Mouse (Mus musculus): ENCODE data around the gene Klf4. TPM values are rescaled to one million over a fixed set of nuclear protein-coding genes. Genes with fewer than 3 reads are reported as not detected.

The Klf4 gene
- polyA plus RNA-seq, 1 experiment from 2014 or later, result 3.3 TPM

- Histone ChIP-seq H3K27me3 (no peaks in the 10 kb centered on the region), H3K4me2 (no peak overlapping the region), H3K4me3 (replicated peaks) (no peak overlapping the region), H3K9me3 (no peaks in the 10 kb centered on the region), H3K27ac (no peak overlapping the region), H3K36me3 (no peaks in the 10 kb centered on the region), H3K9ac (replicated peaks) (no peak overlapping the region), H3K4me1 (replicated peaks) (no peaks in the 10 kb centered on the region)
- WGBS, result 82% methylated on average over 4 of the region's 4 CpGs
- ATAC-seq (ENCODE audit: insufficient number of reproducible peaks, insufficient read depth, low FRiP score, low TSS enrichment, low read depth), result no peak
These were observed 8.3 kb downstream of the Klf4 start for GRCm38 (mm10) chr4:55523921-55524320.

DNA sequence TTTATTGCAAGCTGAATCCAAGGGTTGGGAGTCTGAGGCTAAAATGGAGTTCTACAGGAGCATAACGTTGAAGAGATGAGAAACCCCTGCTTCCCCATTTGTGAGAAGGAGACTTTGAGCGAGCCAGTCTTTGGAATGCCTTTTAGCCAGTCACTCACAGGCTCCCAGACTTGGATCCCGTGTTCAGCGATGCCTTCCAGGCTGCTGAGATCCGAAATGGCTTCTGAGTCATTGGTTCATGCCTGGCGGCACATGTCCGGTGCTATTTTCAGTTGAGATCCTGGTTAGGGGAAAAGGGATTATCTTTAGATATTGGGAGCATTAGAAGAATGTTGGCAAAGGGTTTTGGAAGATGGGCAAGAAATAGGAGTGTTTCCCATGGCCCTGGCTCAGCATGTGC, 14.8 kb downstream of the Klf4 start:
- Histone ChIP-seq H3K27ac (no peak overlapping the region), H3K9ac (replicated peaks) (no peak overlapping the region), H3K4me3 (replicated peaks) (no peak overlapping the region), H3K36me3 (no peaks in the 10 kb centered on the region), H3K4me1 (replicated peaks) (no peaks in the 10 kb centered on the region), H3K4me2 (no peak overlapping the region), H3K27me3 (peaks cover 15% of the 10 kb centered on the region; the same call in 1 of the 2 replicates), H3K9me3 (no peaks in the 10 kb centered on the region)
- 88% methylated on average over 7 of the region's 7 CpGs for WGBS
- ATAC-seq (ENCODE audit: insufficient number of reproducible peaks, insufficient read depth, low FRiP score, low TSS enrichment, low read depth), result no peak

GRCm38 (mm10) chr4:55516048-55516447, 16.2 kb downstream of the Klf4 start:
- WGBS, result 88% methylated on average over 8 of the region's 8 CpGs
- Histone ChIP-seq H3K9me3 (no peaks in the 10 kb centered on the region), H3K4me2 (no peak overlapping the region), H3K36me3 (no peaks in the 10 kb centered on the region), H3K4me1 (replicated peaks) (no peaks in the 10 kb centered on the region), H3K27me3 (peaks cover 15% of the 10 kb centered on the region; the same call in 1 of the 2 replicates), H3K27ac (no peak overlapping the region), H3K4me3 (replicated peaks) (no peak overlapping the region), H3K9ac (replicated peaks) (no peak overlapping the region)
- ATAC-seq (ENCODE audit: insufficient number of reproducible peaks, insufficient read depth, low FRiP score, low TSS enrichment, low read depth), result no peak

- H3K4me2 ChIP-seq, result peak overlapping the region; percentile 64
- peak overlapping the region; percentile 60 for H3K4me3 ChIP-seq (replicated peaks)
- ATAC-seq (ENCODE audit: insufficient number of reproducible peaks, insufficient read depth, low FRiP score, low TSS enrichment, low read depth), result peak; percentile 97
- no peaks in the 10 kb centered on the region for H3K9me3 ChIP-seq
- no peaks in the 10 kb centered on the region for H3K4me1 ChIP-seq (replicated peaks)
- H3K36me3 ChIP-seq, result no peaks in the 10 kb centered on the region
- H3K9ac ChIP-seq (replicated peaks), result peak overlapping the region; percentile 71
- H3K27me3 ChIP-seq, result peaks cover 15% of the 10 kb centered on the region; the same call in 1 of the 2 replicates
- WGBS, result 0% methylated on average over 39 of the region's 39 CpGs
- peak overlapping the region; percentile 59; the same call in 1 of the 2 replicates for H3K27ac ChIP-seq
These were observed 17.5 kb downstream of the Klf4 start for GRCm38 (mm10) chr4:55514733-55515176.

DNA sequence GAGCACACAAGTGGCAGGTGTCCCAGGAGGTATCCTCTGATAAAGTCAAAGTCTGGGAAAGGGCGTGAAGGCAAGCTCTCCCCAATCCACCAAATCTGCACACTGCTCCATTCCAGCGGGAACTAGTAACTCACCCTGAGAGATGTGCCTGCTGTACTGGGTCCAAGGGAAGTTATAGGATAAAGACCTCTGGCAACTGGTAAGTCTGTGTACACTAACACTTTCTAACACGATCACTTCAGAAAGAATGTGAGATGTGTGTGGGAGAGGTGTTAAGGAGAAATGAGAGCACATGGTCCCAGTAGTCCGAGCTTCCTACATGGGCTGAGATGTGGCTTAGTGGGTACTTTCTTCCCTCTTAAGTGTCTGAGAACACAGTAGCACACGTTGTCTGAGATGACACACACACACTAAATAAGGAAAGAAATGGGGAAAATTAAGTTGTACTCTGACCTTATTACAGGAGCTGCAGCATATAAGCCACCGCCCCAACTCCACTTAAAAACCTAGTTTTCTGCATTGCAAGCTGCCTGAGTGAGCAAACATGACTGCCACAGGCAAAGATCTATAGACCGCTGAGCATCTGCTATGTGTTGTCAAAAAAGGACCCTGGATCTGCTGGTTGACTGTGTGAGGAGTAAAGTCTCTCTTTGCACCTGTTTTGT, 18.5 kb downstream of the Klf4 start:
- H3K27me3 ChIP-seq, result peaks cover 15% of the 10 kb centered on the region; the same call in 1 of the 2 replicates
- WGBS, result 90% methylated on average over 7 of the region's 7 CpGs
- H3K9me3 ChIP-seq, result no peaks in the 10 kb centered on the region
- H3K27ac ChIP-seq, result no peak overlapping the region
- no peaks in the 10 kb centered on the region for H3K4me1 ChIP-seq (replicated peaks)
- no peak for ATAC-seq (ENCODE audit: insufficient number of reproducible peaks, insufficient read depth, low FRiP score, low TSS enrichment, low read depth)
- no peaks in the 10 kb centered on the region for H3K36me3 ChIP-seq
- no peak overlapping the region for H3K9ac ChIP-seq (replicated peaks)
- H3K4me2 ChIP-seq, result peak overlapping the region; percentile 64; the same call in 1 of the 2 replicates
- H3K4me3 ChIP-seq (replicated peaks), result no peak overlapping the region

DNA sequence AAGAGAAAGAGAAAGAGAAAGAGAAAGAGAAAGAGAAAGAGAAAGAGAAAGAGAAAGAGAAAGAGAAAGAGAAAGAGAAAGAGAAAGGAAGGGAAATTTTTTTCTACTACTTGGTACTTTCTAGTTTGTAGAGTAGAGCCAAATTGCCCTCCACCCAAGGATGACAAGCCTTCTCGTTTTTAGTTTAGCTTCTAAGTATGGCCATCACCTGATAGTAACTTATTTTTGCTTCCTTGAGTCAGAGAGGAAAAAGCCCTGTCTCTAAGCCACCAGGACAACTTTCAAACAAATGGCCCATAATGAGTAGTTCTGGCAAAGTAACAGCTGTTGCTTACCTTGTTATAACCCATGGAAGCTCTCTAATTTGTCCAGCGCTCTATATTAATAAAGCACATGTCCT, 20.9 kb downstream of the Klf4 start:
- whole genome bisulfite sequencing, result 74% methylated on average over 2 of the region's 2 CpGs
- Histone ChIP-seq H3K36me3 (no peaks in the 10 kb centered on the region), H3K27ac (no peak overlapping the region), H3K27me3 (peaks cover 15% of the 10 kb centered on the region; the same call in 1 of the 2 replicates), H3K9me3 (no peaks in the 10 kb centered on the region), H3K4me2 (no peak overlapping the region), H3K4me3 (replicated peaks) (no peak overlapping the region), H3K4me1 (replicated peaks) (no peaks in the 10 kb centered on the region), H3K9ac (replicated peaks) (no peak overlapping the region)
- ATAC-seq (ENCODE audit: insufficient number of reproducible peaks, insufficient read depth, low FRiP score, low TSS enrichment, low read depth), result no peak

- no peak overlapping the region for H3K27ac ChIP-seq
- H3K4me3 ChIP-seq (replicated peaks), result no peak overlapping the region
- 91% methylated on average over 7 of the region's 7 CpGs for WGBS
- H3K27me3 ChIP-seq, result peaks cover 4% of the 10 kb centered on the region; the same call in 1 of the 2 replicates
- no peak overlapping the region for H3K4me2 ChIP-seq
- no peak overlapping the region for H3K9ac ChIP-seq (replicated peaks)
- no peaks in the 10 kb centered on the region for H3K4me1 ChIP-seq (replicated peaks)
- H3K36me3 ChIP-seq, result no peaks in the 10 kb centered on the region
- ATAC-seq (ENCODE audit: insufficient number of reproducible peaks, insufficient read depth, low FRiP score, low TSS enrichment, low read depth), result no peak
- H3K9me3 ChIP-seq, result no peaks in the 10 kb centered on the region
These were observed 23.6 kb downstream of the Klf4 start for GRCm38 (mm10) chr4:55508712-55509111.

DNA sequence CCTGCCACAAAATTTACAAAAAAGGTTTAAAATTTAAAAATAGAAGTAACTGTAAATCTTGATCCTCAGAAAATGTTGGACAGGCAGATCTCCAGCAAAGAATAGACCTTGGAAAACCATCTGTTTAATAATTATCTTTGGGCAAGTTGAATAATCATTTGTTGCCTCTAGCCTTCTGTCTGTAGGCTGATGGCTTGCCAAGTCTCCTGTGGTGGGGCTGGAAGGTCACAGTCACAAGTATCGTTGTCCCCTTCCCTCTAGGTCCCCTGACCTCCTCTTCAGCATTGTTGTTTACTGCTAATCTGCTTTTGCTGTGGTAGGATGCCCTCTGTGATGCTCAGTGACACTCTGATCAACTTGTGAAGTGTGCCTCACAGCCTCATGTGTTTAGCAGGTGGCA, 33.6 kb downstream of the Klf4 start:
- no peak overlapping the region for H3K4me2 ChIP-seq
- ATAC-seq (ENCODE audit: insufficient number of reproducible peaks, insufficient read depth, low FRiP score, low TSS enrichment, low read depth), result no peak
- no peaks in the 10 kb centered on the region for H3K9me3 ChIP-seq
- no peaks in the 10 kb centered on the region for H3K27me3 ChIP-seq
- no peaks in the 10 kb centered on the region for H3K4me1 ChIP-seq (replicated peaks)
- no peak overlapping the region for H3K4me3 ChIP-seq (replicated peaks)
- H3K9ac ChIP-seq (replicated peaks), result no peak overlapping the region
- H3K27ac ChIP-seq, result no peak overlapping the region
- WGBS, result 70% methylated on average over 1 of the region's 1 CpGs
- no peaks in the 10 kb centered on the region for H3K36me3 ChIP-seq

DNA sequence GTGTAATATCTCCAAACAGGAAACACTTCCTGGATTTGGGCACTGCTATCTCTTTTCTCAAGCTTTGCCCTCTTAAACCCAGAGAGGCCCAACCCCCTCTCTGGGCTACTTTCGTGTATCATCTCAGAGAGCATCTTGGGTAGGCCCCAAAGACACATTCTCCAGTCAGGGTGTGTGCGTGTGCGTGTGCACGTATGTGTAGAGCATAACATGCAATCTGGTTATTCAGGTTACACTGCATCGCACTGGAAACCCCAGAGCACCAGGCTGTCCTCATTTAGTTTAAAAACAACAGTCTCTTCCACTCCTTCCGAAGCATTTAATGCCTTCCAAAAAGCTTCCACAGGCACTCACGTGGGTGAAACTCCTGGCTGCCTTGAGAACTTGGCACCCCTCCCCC, 35.9 kb downstream of the Klf4 start:
- Histone ChIP-seq H3K4me1 (replicated peaks) (no peaks in the 10 kb centered on the region), H3K9ac (replicated peaks) (no peak overlapping the region), H3K9me3 (no peaks in the 10 kb centered on the region), H3K27ac (no peak overlapping the region), H3K4me3 (replicated peaks) (no peak overlapping the region), H3K36me3 (no peaks in the 10 kb centered on the region), H3K4me2 (no peak overlapping the region), H3K27me3 (no peaks in the 10 kb centered on the region)
- no peak for ATAC-seq (ENCODE audit: insufficient number of reproducible peaks, insufficient read depth, low FRiP score, low TSS enrichment, low read depth)
- WGBS, result 79% methylated on average over 7 of the region's 7 CpGs

- WGBS, result 86% methylated on average over 3 of the region's 3 CpGs
- H3K9ac ChIP-seq (replicated peaks), result no peak overlapping the region
- no peak overlapping the region for H3K4me2 ChIP-seq
- no peak overlapping the region for H3K27ac ChIP-seq
- no peaks in the 10 kb centered on the region for H3K27me3 ChIP-seq
- no peak overlapping the region for H3K4me3 ChIP-seq (replicated peaks)
- no peaks in the 10 kb centered on the region for H3K36me3 ChIP-seq
- no peaks in the 10 kb centered on the region for H3K9me3 ChIP-seq
- no peak for ATAC-seq (ENCODE audit: insufficient number of reproducible peaks, insufficient read depth, low FRiP score, low TSS enrichment, low read depth)
- H3K4me1 ChIP-seq (replicated peaks), result no peaks in the 10 kb centered on the region
These were observed 39.0 kb downstream of the Klf4 start for GRCm38 (mm10) chr4:55493261-55493660.

GRCm38 (mm10) chr4:55489328-55489727, 42.9 kb downstream of the Klf4 start:
- Histone ChIP-seq H3K27ac (no peak overlapping the region), H3K4me1 (replicated peaks) (no peaks in the 10 kb centered on the region), H3K9me3 (no peaks in the 10 kb centered on the region), H3K4me2 (no peak overlapping the region), H3K36me3 (no peaks in the 10 kb centered on the region), H3K27me3 (no peaks in the 10 kb centered on the region; the same call in 1 of the 2 replicates), H3K9ac (replicated peaks) (no peak overlapping the region), H3K4me3 (replicated peaks) (no peak overlapping the region)
- WGBS, result 85% methylated on average over 3 of the region's 3 CpGs
- no peak for ATAC-seq (ENCODE audit: insufficient number of reproducible peaks, insufficient read depth, low FRiP score, low TSS enrichment, low read depth)

- no peak for ATAC-seq (ENCODE audit: insufficient number of reproducible peaks, insufficient read depth, low FRiP score, low TSS enrichment, low read depth)
These were observed 43.7 kb downstream of the Klf4 start for GRCm38 (mm10) chr4:55488604-55489003.

More at GRCm38 (mm10) chr4:55488604-55489003, 43.7 kb downstream of the Klf4 start:
- H3K9ac ChIP-seq (replicated peaks), result no peak overlapping the region
- no peaks in the 10 kb centered on the region for H3K9me3 ChIP-seq
- H3K36me3 ChIP-seq, result no peaks in the 10 kb centered on the region
- no peak overlapping the region for H3K27ac ChIP-seq
- 84% methylated on average over 6 of the region's 6 CpGs for WGBS
- H3K4me1 ChIP-seq (replicated peaks), result no peaks in the 10 kb centered on the region
- H3K27me3 ChIP-seq, result no peaks in the 10 kb centered on the region; the same call in 1 of the 2 replicates
- H3K4me3 ChIP-seq (replicated peaks), result no peak overlapping the region
- no peak overlapping the region for H3K4me2 ChIP-seq

Data from limb, embryonic 12.5 days (tissue).